Mouse (Mus musculus): ENCODE data around the gene Gm8127. TPM values are rescaled to one million over a fixed set of nuclear protein-coding genes. Genes with fewer than 3 reads are reported as not detected.
"Not testable (repeated sequence)": the region's sequence is repeated elsewhere in the genome, so short reads cannot be mapped to it uniquely, and the experiment has no call there.

The Gm8127 gene
- not detected for total RNA-seq (2021)

- intact Hi-C loops (cut with DNase I); DNase-seq (ENCODE audit: low spot score in 2 of 2): not testable (repeated sequence)
These were observed at the start of gene Gm8127 for GRCm38 (mm10) chr14:43293503-43293902. TSS of gene Gm8127 (minus strand) at chr14:43293832.

- not testable (repeated sequence) for DNase-seq (ENCODE audit: low spot score in 2 of 2)
These were observed 44.0 kb upstream of the Gm8127 start for GRCm38 (mm10) chr14:43337646-43338045.

GRCm38 (mm10) chr14:43331362-43331880, 37.8 kb upstream of the Gm8127 start:
- intact Hi-C loops (cut with DNase I); DNase-seq (ENCODE audit: low spot score in 2 of 2): not testable (repeated sequence)

More at GRCm38 (mm10) chr14:43337646-43338045, 44.0 kb upstream of the Gm8127 start:
- intact Hi-C loops (cut with DNase I), result not testable (repeated sequence)

- intact Hi-C loops (cut with DNase I); DNase-seq (ENCODE audit: low spot score in 2 of 2): not testable (repeated sequence)
These were observed 35.0 kb upstream of the Gm8127 start for GRCm38 (mm10) chr14:43328603-43329002.

GRCm38 (mm10) chr14:43319516-43319915, 25.9 kb upstream of the Gm8127 start:
- DNase-seq (ENCODE audit: low spot score in 2 of 2); intact Hi-C loops (cut with DNase I): not testable (repeated sequence)

GRCm38 (mm10) chr14:43278681-43279080, 15.0 kb downstream of the Gm8127 start:
- DNase-seq (ENCODE audit: low spot score in 2 of 2), result peak; percentile 72 to 95
- intact Hi-C loops (cut with DNase I), result not testable (repeated sequence)

- peak in 1 of 2 experiments; percentile 24 for DNase-seq (ENCODE audit: low spot score in 2 of 2)
- intact Hi-C loops (cut with DNase I), result not testable (repeated sequence)
These were observed 15.5 kb downstream of the Gm8127 start for GRCm38 (mm10) chr14:43278146-43278545.

- peak in 1 of 2 experiments; percentile 18 for DNase-seq (ENCODE audit: low spot score in 2 of 2)
- intact Hi-C loops (cut with DNase I), result not testable (repeated sequence)
These were observed 16.2 kb downstream of the Gm8127 start for GRCm38 (mm10) chr14:43277468-43277867.

GRCm38 (mm10) chr14:43275752-43276151, 17.9 kb downstream of the Gm8127 start:
- intact Hi-C loops (cut with DNase I), result not testable (repeated sequence)
- peak in 1 of 2 experiments; percentile 16 for DNase-seq (ENCODE audit: low spot score in 2 of 2)

- peak in 1 of 2 experiments; percentile 35 for DNase-seq (ENCODE audit: low spot score in 2 of 2)
- intact Hi-C loops (cut with DNase I), result not testable (repeated sequence)
These were observed 18.6 kb downstream of the Gm8127 start, which contains the start of gene Gm9732 for GRCm38 (mm10) chr14:43274986-43275511. TSS of gene Gm9732 (plus strand) at chr14:43275036.

GRCm38 (mm10) chr14:43273161-43273560, 20.5 kb downstream of the Gm8127 start:
- DNase-seq (ENCODE audit: low spot score in 2 of 2); intact Hi-C loops (cut with DNase I): not testable (repeated sequence)

GRCm38 (mm10) chr14:43269211-43269610, 24.4 kb downstream of the Gm8127 start:
- peak in 1 of 2 experiments; percentile 12 for DNase-seq (ENCODE audit: low spot score in 2 of 2)
- intact Hi-C loops (cut with DNase I), result not testable (repeated sequence)

GRCm38 (mm10) chr14:43268521-43269084, 25.0 kb downstream of the Gm8127 start:
- intact Hi-C loops (cut with DNase I), result not testable (repeated sequence)
- DNase-seq (ENCODE audit: low spot score in 2 of 2), result peak; percentile 41 to 79

- intact Hi-C loops (cut with DNase I), result not testable (repeated sequence)
- peak in 1 of 2 experiments; percentile 7 for DNase-seq (ENCODE audit: low spot score in 2 of 2)
These were observed 30.2 kb downstream of the Gm8127 start for GRCm38 (mm10) chr14:43263421-43263820.

- intact Hi-C loops (cut with DNase I); DNase-seq (ENCODE audit: low spot score in 2 of 2): not testable (repeated sequence)
These were observed 35.3 kb downstream of the Gm8127 start, which contains the start of gene Gm8126 for GRCm38 (mm10) chr14:43258349-43258748. TSS of gene Gm8126 (plus strand) at chr14:43258649.

GRCm38 (mm10) chr14:43256511-43256910, 37.1 kb downstream of the Gm8127 start:
- DNase-seq (ENCODE audit: low spot score in 2 of 2); intact Hi-C loops (cut with DNase I): not testable (repeated sequence)

- peak in 1 of 2 experiments; percentile 3 for DNase-seq (ENCODE audit: low spot score in 2 of 2)
- intact Hi-C loops (cut with DNase I), result not testable (repeated sequence)
These were observed 42.9 kb downstream of the Gm8127 start for GRCm38 (mm10) chr14:43250549-43251253.

- intact Hi-C loops (cut with DNase I), result not testable (repeated sequence)
- peak in 1 of 2 experiments; percentile 18 for DNase-seq (ENCODE audit: low spot score in 2 of 2)
These were observed 43.9 kb downstream of the Gm8127 start for GRCm38 (mm10) chr14:43249611-43250170.

Measured in left cerebral cortex, postnatal 25 days (tissue).